In the genomic region with DNA sequence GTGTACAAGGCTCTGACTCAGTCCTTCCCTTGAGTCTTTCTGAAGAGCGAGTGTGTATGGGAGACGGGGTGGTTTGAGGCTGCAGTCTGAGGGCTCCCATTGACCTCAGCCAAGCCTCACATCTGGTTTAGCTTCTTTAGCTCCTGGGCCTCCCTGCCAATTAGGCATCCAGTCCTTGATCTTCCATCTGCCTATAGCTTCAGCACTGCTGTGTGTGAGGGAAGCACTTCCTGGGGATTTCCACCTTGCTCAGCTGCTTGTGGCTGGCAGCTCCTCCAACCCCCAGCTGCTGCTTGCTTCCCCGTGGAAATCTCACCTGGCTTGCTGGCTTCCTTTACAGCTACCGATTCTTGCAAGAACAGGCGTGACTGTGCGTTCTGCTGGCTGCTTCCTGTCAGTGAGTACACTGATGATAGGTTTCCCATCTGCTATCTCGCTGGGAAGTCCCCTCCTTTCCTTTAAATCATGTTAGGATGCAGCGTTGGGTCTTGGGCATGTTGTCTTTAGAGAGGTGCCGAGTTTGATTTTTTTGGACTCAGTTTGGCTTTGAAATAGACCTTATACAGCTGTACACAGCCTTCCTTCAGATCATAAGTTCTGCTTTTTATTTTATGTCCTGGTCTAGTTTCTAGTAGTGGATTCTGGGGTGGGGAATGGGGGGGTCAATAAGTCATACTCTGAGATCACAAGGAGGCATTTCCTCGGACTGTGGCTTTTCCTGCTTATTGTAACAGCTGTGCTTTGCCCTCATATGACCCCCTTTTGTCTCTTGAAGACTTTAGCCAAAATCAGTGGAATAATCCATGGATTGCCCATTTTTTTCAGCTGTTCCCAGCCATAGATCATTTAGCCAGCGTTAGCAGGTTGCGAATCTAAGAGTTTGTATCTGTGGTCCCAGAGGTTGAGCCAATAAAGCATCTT, we compare ENCODE assay signal across 7 mouse cellular contexts. TPM values are rescaled to one million over a fixed set of nuclear protein-coding genes. Genes with fewer than 3 reads are reported as not detected.
DNase-seq lines count a peak whose midpoint lies in the region; ATAC-seq and TF ChIP-seq lines count a peak whose summit lies in the region.

No protein-coding gene starts in this region.

- peak overlapping the region; percentile 66 for H3K27ac ChIP-seq in gastrocnemius, adult 2 months
- peak overlapping the region; percentile 2; the same call in 1 of the 2 replicates for H3K27ac ChIP-seq in hindbrain, postnatal 0 days

- intact Hi-C loops in gastrocnemius, adult 2 months (cut with DNase I): loop anchor here (5.0 kb wide), 1 partner anchor 131 kb away; no protein-coding TSS in a partner anchor

- H3K9me3 ChIP-seq in hindbrain, postnatal 0 days (ENCODE audit: low read length): no peaks in the 10 kb centered on the region

- DNase-seq in urinary bladder, postnatal 14 days (ENCODE audit: low spot score): peak; percentile 13
- no peak for DNase-seq in urinary bladder, adult 2 months (ENCODE audit: low spot score)
- peak; percentile 53 for DNase-seq in gastrocnemius, adult 2 months
- DNase-seq in hindbrain, postnatal 0 days (ENCODE audit: low spot score): peak; percentile 39
- peak; percentile 22 for DNase-seq in lung, postnatal 10 days
- DNase-seq in frontal cortex, postnatal 36 days (ENCODE audit: low spot score in 2 of 2): no peak
- no peak for DNase-seq in left cerebral cortex, adult 11 months (ENCODE audit: low spot score)

- peak overlapping the region; percentile 41 for H3K4me3 ChIP-seq in gastrocnemius, adult 2 months
- H3K4me3 ChIP-seq in hindbrain, postnatal 0 days (ENCODE audit: low read length): no peak overlapping the region

- peak; percentile 29; the same call in 1 of the 2 replicates for ATAC-seq in hindbrain, postnatal 0 days

- H3K4me1 ChIP-seq in hindbrain, postnatal 0 days (ENCODE audit: insufficient read depth, low read length): 0 out of 2 replicates have a peak, but pooled peaks cover 5% of the 10 kb centered on the region

- no peak for TF ChIP-seq CTCF in gastrocnemius, adult 2 months (IDR thresholded peaks at IDR 0.05)
- no peak for TF ChIP-seq CTCF in hindbrain, postnatal 0 days (IDR thresholded peaks at IDR 0.05; ENCODE audit: low read depth)

- no peak overlapping the region for H3K4me2 ChIP-seq in hindbrain, postnatal 0 days (ENCODE audit: low read depth, low read length)

- H3K27me3 ChIP-seq in hindbrain, postnatal 0 days (ENCODE audit: insufficient read depth, low read length): no peaks in the 10 kb centered on the region

- H3K9ac ChIP-seq in hindbrain, postnatal 0 days (replicated peaks; ENCODE audit: low read length): no peak overlapping the region

- 54% methylated on average over 12 of the region's 12 CpGs for WGBS in hindbrain, postnatal 0 days

- H3K36me3 ChIP-seq in hindbrain, postnatal 0 days (ENCODE audit: insufficient read depth, low read length): no peaks in the 10 kb centered on the region

RNA-seq across cellular contexts. Expression of a gene that starts 34.0 kb away (rescaled TPM):
- polyA plus RNA-seq in urinary bladder, adult 2 months (2012; rRNA removed): 259 and 335 TPM in 2 replicates
- 10 to 100 TPM; 19.7 to 21.8 TPM for total RNA-seq in gastrocnemius, adult 2 months (2021)
- 46.9 and 74.3 TPM in 2 replicates for total RNA-seq in hindbrain, postnatal 0 days (2014; rRNA removed)
- 43.0 and 46.6 TPM in 2 replicates for polyA plus RNA-seq in hindbrain, postnatal 0 days (2015; fragmentation: Nextera tagmentation; extraction: Ambion mirVana)

Comparison
In these comparisons a context has a peak if more than half of its experiments do, and no peak if none do; other contexts are left out.
1. DNase-seq: peak in urinary bladder, postnatal 14 days (single experiment), gastrocnemius, adult 2 months (single experiment), hindbrain, postnatal 0 days (single experiment) and lung, postnatal 10 days (single experiment); none in urinary bladder, adult 2 months (single experiment), frontal cortex, postnatal 36 days (0 of 2) and left cerebral cortex, adult 11 months (single experiment).